Mouse (Mus musculus): Measurements from ENCODE around the gene Snrpf. TPM values are rescaled to one million over a fixed set of nuclear protein-coding genes. Genes with fewer than 3 reads are reported as not detected.

Snrpf gene
- polyA plus RNA-seq, 1 experiment from 2014 or later, result 55.2 TPM

GRCm38 (mm10) chr10:93610896-93611295 is 21.4 kb upstream of the Snrpf start:
- Histone ChIP-seq H3K4me1 (replicated peaks) (peaks cover 4% of the 10 kb centered on the region; the same call in 1 of the 2 replicates), H3K36me3 (replicated peaks) (no peaks in the 10 kb centered on the region), H3K27ac (replicated peaks) (no peak overlapping the region), H3K9ac (no peak overlapping the region), H3K4me3 (replicated peaks) (no peak overlapping the region), H3K27me3 (no peaks in the 10 kb centered on the region), H3K9me3 (replicated peaks) (no peaks in the 10 kb centered on the region), H3K4me2 (no peak overlapping the region)
- no peak for ATAC-seq (ENCODE audit: insufficient read depth)
- 84% methylated on average over 1 of the region's 1 CpGs for WGBS (ENCODE audit: insufficient replicate concordance)

GRCm38 (mm10) chr10:93609236-93609635 is 19.7 kb upstream of the Snrpf start:
- H3K9me3 ChIP-seq (replicated peaks), result no peaks in the 10 kb centered on the region
- WGBS (ENCODE audit: insufficient replicate concordance), result 87% methylated on average over 7 of the region's 7 CpGs

GRCm38 (mm10) chr10:93608051-93608450 is 18.5 kb upstream of the Snrpf start:
- no peaks in the 10 kb centered on the region for H3K36me3 ChIP-seq (replicated peaks)
- no peak overlapping the region for H3K27ac ChIP-seq (replicated peaks)
- WGBS (ENCODE audit: insufficient replicate concordance), result 64% methylated on average over 9 of the region's 9 CpGs
- no peaks in the 10 kb centered on the region for H3K9me3 ChIP-seq (replicated peaks)
- no peak for ATAC-seq (ENCODE audit: insufficient read depth)
- no peak overlapping the region for H3K4me2 ChIP-seq
- no peak overlapping the region for H3K9ac ChIP-seq
- no peaks in the 10 kb centered on the region for H3K27me3 ChIP-seq
- no peak overlapping the region for H3K4me3 ChIP-seq (replicated peaks)
- 0 out of 2 replicates have a peak, but pooled peaks cover 4% of the 10 kb centered on the region for H3K4me1 ChIP-seq (replicated peaks)

More at GRCm38 (mm10) chr10:93609236-93609635, 19.7 kb upstream of the Snrpf start:
- Histone ChIP-seq H3K9ac (no peak overlapping the region), H3K27ac (replicated peaks) (no peak overlapping the region), H3K4me3 (replicated peaks) (no peak overlapping the region), H3K4me2 (no peak overlapping the region), H3K4me1 (replicated peaks) (0 out of 2 replicates have a peak, but pooled peaks cover 4% of the 10 kb centered on the region), H3K27me3 (no peaks in the 10 kb centered on the region), H3K36me3 (replicated peaks) (no peaks in the 10 kb centered on the region)
- ATAC-seq (ENCODE audit: insufficient read depth), result no peak

GRCm38 (mm10) chr10:93606326-93606725 is 16.8 kb upstream of the Snrpf start:
- Histone ChIP-seq H3K4me1 (replicated peaks) (no peaks in the 10 kb centered on the region), H3K27me3 (no peaks in the 10 kb centered on the region), H3K36me3 (replicated peaks) (no peaks in the 10 kb centered on the region), H3K4me3 (replicated peaks) (no peak overlapping the region), H3K9me3 (replicated peaks) (no peaks in the 10 kb centered on the region), H3K4me2 (no peak overlapping the region), H3K9ac (no peak overlapping the region), H3K27ac (replicated peaks) (no peak overlapping the region)
- no peak for ATAC-seq (ENCODE audit: insufficient read depth)
- 72% methylated on average over 9 of the region's 9 CpGs for WGBS (ENCODE audit: insufficient replicate concordance)

GRCm38 (mm10) chr10:93603256-93603655 is 13.8 kb upstream of the Snrpf start:
- H3K27me3 ChIP-seq, result no peaks in the 10 kb centered on the region

GRCm38 (mm10) chr10:93602309-93602708 is 12.8 kb upstream of the Snrpf start:
- H3K9ac ChIP-seq, result no peak overlapping the region
- H3K4me1 ChIP-seq (replicated peaks), result no peaks in the 10 kb centered on the region
- no peaks in the 10 kb centered on the region for H3K36me3 ChIP-seq (replicated peaks)
- no peaks in the 10 kb centered on the region for H3K27me3 ChIP-seq
- WGBS (ENCODE audit: insufficient replicate concordance), result 41% methylated on average over 5 of the region's 5 CpGs
- H3K27ac ChIP-seq (replicated peaks), result no peak overlapping the region
- no peak for ATAC-seq (ENCODE audit: insufficient read depth)
- no peaks in the 10 kb centered on the region for H3K9me3 ChIP-seq (replicated peaks)
- H3K4me2 ChIP-seq, result no peak overlapping the region
- no peak overlapping the region for H3K4me3 ChIP-seq (replicated peaks)

More at GRCm38 (mm10) chr10:93603256-93603655, 13.8 kb upstream of the Snrpf start:
- ATAC-seq (ENCODE audit: insufficient read depth), result no peak
- Histone ChIP-seq H3K4me2 (no peak overlapping the region), H3K4me3 (replicated peaks) (no peak overlapping the region), H3K27ac (replicated peaks) (no peak overlapping the region), H3K4me1 (replicated peaks) (no peaks in the 10 kb centered on the region), H3K9ac (no peak overlapping the region), H3K36me3 (replicated peaks) (no peaks in the 10 kb centered on the region), H3K9me3 (replicated peaks) (no peaks in the 10 kb centered on the region)
- 87% methylated on average over 1 of the region's 1 CpGs for WGBS (ENCODE audit: insufficient replicate concordance)

GRCm38 (mm10) chr10:93596641-93597040 is 7.1 kb upstream of the Snrpf start:
- WGBS (ENCODE audit: insufficient replicate concordance), result 65% methylated on average over 3 of the region's 3 CpGs
- H3K4me1 ChIP-seq (replicated peaks), result peaks cover 5% of the 10 kb centered on the region; the same call in 1 of the 2 replicates
- no peak overlapping the region for H3K4me3 ChIP-seq (replicated peaks)
- H3K9me3 ChIP-seq (replicated peaks), result no peaks in the 10 kb centered on the region
- H3K27me3 ChIP-seq, result no peaks in the 10 kb centered on the region
- ATAC-seq (ENCODE audit: insufficient read depth), result no peak
- H3K27ac ChIP-seq (replicated peaks), result no peak overlapping the region
- H3K4me2 ChIP-seq, result no peak overlapping the region
- H3K36me3 ChIP-seq (replicated peaks), result no peaks in the 10 kb centered on the region
- H3K9ac ChIP-seq, result no peak overlapping the region

GRCm38 (mm10) chr10:93595831-93596230 is 6.3 kb upstream of the Snrpf start:
- H3K36me3 ChIP-seq (replicated peaks), result no peaks in the 10 kb centered on the region
- WGBS (ENCODE audit: insufficient replicate concordance), result 62% methylated on average over 4 of the region's 4 CpGs
- no peak overlapping the region for H3K9ac ChIP-seq
- H3K9me3 ChIP-seq (replicated peaks), result no peaks in the 10 kb centered on the region
- H3K27me3 ChIP-seq, result no peaks in the 10 kb centered on the region
- peaks cover 5% of the 10 kb centered on the region; the same call in 1 of the 2 replicates for H3K4me1 ChIP-seq (replicated peaks)
- H3K27ac ChIP-seq (replicated peaks), result no peak overlapping the region
- H3K4me2 ChIP-seq, result no peak overlapping the region
- no peak overlapping the region for H3K4me3 ChIP-seq (replicated peaks)
- ATAC-seq (ENCODE audit: insufficient read depth), result no peak

- no peaks in the 10 kb centered on the region for H3K27me3 ChIP-seq
- ATAC-seq (ENCODE audit: insufficient read depth), result no peak
- no peak overlapping the region for H3K27ac ChIP-seq (replicated peaks)
- H3K9me3 ChIP-seq (replicated peaks), result no peaks in the 10 kb centered on the region
- peak overlapping the region; percentile 51 for H3K4me3 ChIP-seq (replicated peaks)
- peak overlapping the region; percentile 71 for H3K4me2 ChIP-seq
- 1% methylated on average over 22 of the region's 22 CpGs for whole genome bisulfite sequencing (ENCODE audit: insufficient replicate concordance)
- peak overlapping the region; percentile 44; the same call in 1 of the 2 replicates for H3K9ac ChIP-seq
- peaks cover 10% of the 10 kb centered on the region for H3K4me1 ChIP-seq (replicated peaks)
- H3K36me3 ChIP-seq (replicated peaks), result no peaks in the 10 kb centered on the region
Measured at GRCm38 (mm10) chr10:93594022-93594482, 4.5 kb upstream of the Snrpf start.

GRCm38 (mm10) chr10:93592456-93592855 is 3.0 kb upstream of the Snrpf start:
- 56% methylated on average over 12 of the region's 12 CpGs for WGBS (ENCODE audit: insufficient replicate concordance)
- H3K9me3 ChIP-seq (replicated peaks), result no peaks in the 10 kb centered on the region
- no peak overlapping the region for H3K4me2 ChIP-seq
- peaks cover 25% of the 10 kb centered on the region for H3K4me1 ChIP-seq (replicated peaks)
- no peak overlapping the region for H3K4me3 ChIP-seq (replicated peaks)
- H3K36me3 ChIP-seq (replicated peaks), result peaks cover 2% of the 10 kb centered on the region
- H3K9ac ChIP-seq, result no peak overlapping the region
- no peak overlapping the region for H3K27ac ChIP-seq (replicated peaks)
- ATAC-seq (ENCODE audit: insufficient read depth), result no peak
- no peaks in the 10 kb centered on the region for H3K27me3 ChIP-seq

- H3K27ac ChIP-seq (replicated peaks), result peak overlapping the region; percentile 58
- H3K9me3 ChIP-seq (replicated peaks), result no peaks in the 10 kb centered on the region
- H3K4me1 ChIP-seq (replicated peaks), result peaks cover 20% of the 10 kb centered on the region
- H3K27me3 ChIP-seq, result no peaks in the 10 kb centered on the region
- peak overlapping the region; percentile 73 for H3K9ac ChIP-seq
- H3K4me2 ChIP-seq, result peak overlapping the region; percentile 78
- WGBS (ENCODE audit: insufficient replicate concordance), result 2% methylated on average over 11 of the region's 11 CpGs
- peak; percentile 34; the same call in 1 of the 2 replicates for ATAC-seq (ENCODE audit: insufficient read depth)
- H3K36me3 ChIP-seq (replicated peaks), result peaks cover 32% of the 10 kb centered on the region
- H3K4me3 ChIP-seq (replicated peaks), result peak overlapping the region; percentile 79
Measured at GRCm38 (mm10) chr10:93588796-93589195, 710 bp downstream of the Snrpf start.
